Mouse (Mus musculus) megakaryocyte, embryonic 14.5 days (primary cell): Measurements from ENCODE around the gene Prkca.

ENCODE experiments used
- FLI1 ChIP-seq: IDR thresholded peaks from 2 replicates; pipeline ENCODE4 v1.6.1; 2012; ENCODE audit warnings: low read length, inconsistent platforms, mixed read lengths
- GATA1 ChIP-seq: IDR thresholded peaks from 3 replicates; pipeline ENCODE4 v1.6.1; 2012; ENCODE audit warnings: mixed read lengths, low read length, inconsistent platforms, borderline replicate concordance

DNA sequence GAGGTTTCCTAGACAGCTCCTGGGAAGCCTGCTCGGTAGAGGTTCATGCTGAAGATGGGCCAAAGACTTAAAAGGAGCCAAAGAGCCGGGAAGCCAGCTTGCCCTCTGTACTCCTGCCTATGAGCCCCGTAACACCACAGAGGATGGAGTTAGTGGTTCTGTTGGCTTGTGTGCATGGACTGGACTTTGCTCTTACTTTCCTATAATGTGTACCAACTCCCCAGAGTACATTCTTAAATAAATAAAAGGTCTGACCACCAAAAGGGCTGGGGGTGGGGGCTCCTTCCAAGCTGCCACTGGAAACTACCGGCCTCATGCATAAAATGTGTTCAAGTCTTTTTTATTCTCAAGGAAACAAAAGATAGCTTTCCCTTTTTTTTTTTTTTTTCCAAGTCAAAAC lies 377.5 kb downstream of the Prkca start:
- no peak for TF ChIP-seq GATA1
- TF ChIP-seq FLI1: no peak
